Mouse (Mus musculus): ENCODE measurements around the gene Agpat4.

- TF ChIP-seq CTCF (conservative IDR thresholded peaks at IDR 0.05; ENCODE audit: low read length) (no peak), POU5F1 (IDR thresholded peaks at IDR 0.05; ENCODE audit: borderline replicate concordance, low read length) (no peak), NANOG (IDR thresholded peaks at IDR 0.05; ENCODE audit: borderline replicate concordance, low read length) (no peak)
These were observed 13.8 kb upstream of the Agpat4 start for GRCm38 (mm10) chr17:12104690-12105089.
